Mouse (Mus musculus): ENCODE data around the gene Ep300.
A peak's percentile ranks its signal among the peaks of the same experiment; 100 is the strongest.
"Not testable (repeated sequence)": the region's sequence is repeated elsewhere in the genome, so short reads cannot be mapped to it uniquely, and the experiment has no call there.

Ep300 gene

GRCm38 (mm10) chr15:81594146-81594696, 9.1 kb downstream of the Ep300 start:
- no peak for DNase-seq (ENCODE audit: low spot score)

- DNase-seq (ENCODE audit: low spot score): not testable (repeated sequence)
These were observed 13.6 kb downstream of the Ep300 start for GRCm38 (mm10) chr15:81598742-81599141.

GRCm38 (mm10) chr15:81605241-81605640, 20.1 kb downstream of the Ep300 start:
- DNase-seq (ENCODE audit: low spot score): no peak

- peak; percentile 43 for DNase-seq (ENCODE audit: low spot score)
These were observed 21.5 kb downstream of the Ep300 start for GRCm38 (mm10) chr15:81606634-81607033.

- no peak for DNase-seq (ENCODE audit: low spot score)
These were observed 64.6 kb downstream of the Ep300 start for GRCm38 (mm10) chr15:81649516-81650455.

- no peak for DNase-seq (ENCODE audit: low spot score)
These were observed 65.5 kb downstream of the Ep300 start for GRCm38 (mm10) chr15:81650636-81651035.

GRCm38 (mm10) chr15:81661701-81662100, 76.5 kb downstream of the Ep300 start:
- DNase-seq (ENCODE audit: low spot score): no peak

GRCm38 (mm10) chr15:81663281-81663680, 78.1 kb downstream of the Ep300 start:
- no peak for DNase-seq (ENCODE audit: low spot score)

- peak; percentile 93 for DNase-seq (ENCODE audit: low spot score)
These were observed 78.8 kb downstream of the Ep300 start, which contains the start of gene L3mbtl2 for GRCm38 (mm10) chr15:81663697-81664561. TSS of gene L3mbtl2 (plus strand) at chr15:81663889.

- DNase-seq (ENCODE audit: low spot score): no peak
These were observed 81.8 kb downstream of the Ep300 start for GRCm38 (mm10) chr15:81666957-81667356.

- DNase-seq (ENCODE audit: low spot score): no peak
These were observed 85.1 kb downstream of the Ep300 start for GRCm38 (mm10) chr15:81670231-81670640.

- DNase-seq (ENCODE audit: low spot score): no peak
These were observed 91.5 kb downstream of the Ep300 start for GRCm38 (mm10) chr15:81676637-81677036.

- no peak for DNase-seq (ENCODE audit: low spot score)
These were observed 95.2 kb downstream of the Ep300 start for GRCm38 (mm10) chr15:81680301-81680805.

GRCm38 (mm10) chr15:81693366-81693966, 108.3 kb downstream of the Ep300 start:
- DNase-seq (ENCODE audit: low spot score): no peak

- DNase-seq (ENCODE audit: low spot score): peak; percentile 86
These were observed 109.1 kb downstream of the Ep300 start for GRCm38 (mm10) chr15:81693967-81694881.

GRCm38 (mm10) chr15:81694891-81695290, 109.7 kb downstream of the Ep300 start:
- DNase-seq (ENCODE audit: low spot score): no peak

- DNase-seq (ENCODE audit: low spot score): no peak
These were observed 112.0 kb downstream of the Ep300 start, which contains the start of gene Chadl for GRCm38 (mm10) chr15:81697175-81697574. TSS of gene Chadl (minus strand) at chr15:81697287.

GRCm38 (mm10) chr15:81697847-81698246, 112.7 kb downstream of the Ep300 start:
- peak; percentile 28 for DNase-seq (ENCODE audit: low spot score)

GRCm38 (mm10) chr15:81698532-81698931, 113.4 kb downstream of the Ep300 start:
- no peak for DNase-seq (ENCODE audit: low spot score)

GRCm38 (mm10) chr15:81700161-81700560, 115.0 kb downstream of the Ep300 start:
- DNase-seq (ENCODE audit: low spot score): no peak
